Mouse (Mus musculus) forebrain, postnatal 0 days (tissue): ENCODE results near the gene Cnot6. TPM values are rescaled to one million over a fixed set of nuclear protein-coding genes. Genes with fewer than 3 reads are reported as not detected.
A peak's percentile ranks its signal among the peaks of the same experiment; 100 is the strongest.

Source experiments
- ATAC-seq: fragments of 200-750 bp; cut with Nextera tagmentation; 2 replicates; pipeline ENCODE4 v1.8.0; 2017; ENCODE audit warnings: mild to moderate bottlenecking, moderate library complexity
- DNase-seq: peaks from one replicate; pipeline ENCODE4 v3.0.0-alpha.2; 2015
- H3K27ac ChIP-seq: fragments of 300-500 bp; sonication (generic); 2 replicates; pipeline ENCODE4 v1.5.1; 2014; ENCODE audit warnings: low read depth, mild to moderate bottlenecking, antibody characterized with exemption, low read length, moderate library complexity, mixed read lengths
- H3K27me3 ChIP-seq: fragments of 300-500 bp; sonication (generic); 2 replicates; pipeline ENCODE4 v1.6.1; 2014; ENCODE audit warnings: mild to moderate bottlenecking, low read length, mixed read lengths; ENCODE audit not compliant: insufficient read depth
- H3K36me3 ChIP-seq: fragments of 300-500 bp; sonication (generic); 2 replicates; pipeline ENCODE4 v1.6.1; 2014; ENCODE audit warnings: mild to moderate bottlenecking, moderate library complexity; ENCODE audit not compliant: insufficient read depth
- H3K4me1 ChIP-seq: fragments of 300-500 bp; sonication (generic); 2 replicates; pipeline ENCODE4 v1.6.1; 2014; ENCODE audit warnings: antibody characterized with exemption; ENCODE audit not compliant: insufficient read depth
- H3K4me2 ChIP-seq: fragments of 300-500 bp; sonication (generic); 2 replicates; pipeline ENCODE4 v1.6.1; 2014; ENCODE audit warnings: low read depth, mild to moderate bottlenecking, moderate library complexity
- H3K4me3 ChIP-seq: fragments of 300-500 bp; sonication (generic); 2 replicates; pipeline ENCODE4 v1.5.1; 2014; ENCODE audit warnings: low read depth, low read length, mixed read lengths
- H3K9ac ChIP-seq: fragments of 300-500 bp; sonication (generic); 2 replicates; pipeline ENCODE4 v1.6.1; 2014; ENCODE audit warnings: mild to moderate bottlenecking
- H3K9me3 ChIP-seq: fragments of 300-500 bp; sonication (generic); 2 replicates; pipeline ENCODE4 v1.6.1; 2016; ENCODE audit warnings: low read length
- CTCF ChIP-seq: sonication (generic); IDR thresholded peaks from 2 replicates; pipeline ENCODE4 v1.5.1; 2016; ENCODE audit warnings: antibody characterized with exemption, control low read depth, low read depth
- WGBS: fragments of 180-500 bp; shearing (Covaris S2); extraction: QIAGEN DNeasy Blood & Tissue Kit; methylation state at CpG from one replicate; pipeline ENCODE4 v1.1.7; 2014; 5-methylcytosine and 5-hydroxymethylcytosine counted together
- polyA plus RNA-seq: library from polyadenylated mRNA; unstranded; fragments of >200 nt; fragmentation: Nextera tagmentation; extraction: Ambion mirVana; gene quantifications from 2 replicates; pipeline ENCODE4 v1.2.1, GENCODE M21; 2015
- total RNA-seq: library from RNA; depleted of rRNA; stranded (reverse); fragments of >200 nt; gene quantifications from 2 replicates; pipeline ENCODE4 v1.2.3, GENCODE M21; 2014

Gene Cnot6
- total and polyA plus RNA-seq, 2 experiments from 2014 or later = 31.9 to 63.9 TPM

GRCm38 (mm10) chr11:49654651-49655050, 57.9 kb downstream of the Cnot6 start:
- no peak overlapping the region for H3K9ac ChIP-seq
- no peak for ATAC-seq
- H3K4me3 ChIP-seq = no peak overlapping the region
- WGBS = 95% methylated on average over 5 of the region's 5 CpGs
- DNase-seq = no peak
- no peak overlapping the region for H3K4me2 ChIP-seq
- H3K27ac ChIP-seq = no peak overlapping the region
- no peaks in the 10 kb centered on the region for H3K9me3 ChIP-seq
- TF ChIP-seq CTCF = no peak
- no peaks in the 10 kb centered on the region for H3K36me3 ChIP-seq
- H3K27me3 ChIP-seq = no peaks in the 10 kb centered on the region
- peaks cover 3% of the 10 kb centered on the region; the same call in 1 of the 2 replicates for H3K4me1 ChIP-seq

GRCm38 (mm10) chr11:49653079-49653408, 59.5 kb downstream of the Cnot6 start:
- H3K4me2 ChIP-seq = peak overlapping the region; percentile 32
- H3K4me1 ChIP-seq = peaks cover 3% of the 10 kb centered on the region; the same call in 1 of the 2 replicates
- 0 out of 2 replicates have a peak, but pooled peaks have one; percentile 6 for ATAC-seq
- 42% methylated on average over 11 of the region's 11 CpGs for WGBS
- no peak overlapping the region for H3K9ac ChIP-seq
- no peaks in the 10 kb centered on the region for H3K36me3 ChIP-seq
- H3K4me3 ChIP-seq = no peak overlapping the region
- DNase-seq = no peak
- no peak overlapping the region for H3K27ac ChIP-seq
- no peak for TF ChIP-seq CTCF
- no peaks in the 10 kb centered on the region for H3K9me3 ChIP-seq
- H3K27me3 ChIP-seq = no peaks in the 10 kb centered on the region

- Histone ChIP-seq H3K9me3 (no peaks in the 10 kb centered on the region), H3K36me3 (no peaks in the 10 kb centered on the region), H3K9ac (no peak overlapping the region), H3K27me3 (no peaks in the 10 kb centered on the region), H3K27ac (no peak overlapping the region), H3K4me2 (peak overlapping the region; percentile 32), H3K4me1 (peaks cover 3% of the 10 kb centered on the region; the same call in 1 of the 2 replicates), H3K4me3 (no peak overlapping the region)
- TF ChIP-seq CTCF = peak; percentile 79
- ATAC-seq = peak; percentile 90
- WGBS = 23% methylated on average over 19 of the region's 19 CpGs
- peak; percentile 88 for DNase-seq
Measured at GRCm38 (mm10) chr11:49652401-49653078, 60.0 kb downstream of the Cnot6 start.

DNA sequence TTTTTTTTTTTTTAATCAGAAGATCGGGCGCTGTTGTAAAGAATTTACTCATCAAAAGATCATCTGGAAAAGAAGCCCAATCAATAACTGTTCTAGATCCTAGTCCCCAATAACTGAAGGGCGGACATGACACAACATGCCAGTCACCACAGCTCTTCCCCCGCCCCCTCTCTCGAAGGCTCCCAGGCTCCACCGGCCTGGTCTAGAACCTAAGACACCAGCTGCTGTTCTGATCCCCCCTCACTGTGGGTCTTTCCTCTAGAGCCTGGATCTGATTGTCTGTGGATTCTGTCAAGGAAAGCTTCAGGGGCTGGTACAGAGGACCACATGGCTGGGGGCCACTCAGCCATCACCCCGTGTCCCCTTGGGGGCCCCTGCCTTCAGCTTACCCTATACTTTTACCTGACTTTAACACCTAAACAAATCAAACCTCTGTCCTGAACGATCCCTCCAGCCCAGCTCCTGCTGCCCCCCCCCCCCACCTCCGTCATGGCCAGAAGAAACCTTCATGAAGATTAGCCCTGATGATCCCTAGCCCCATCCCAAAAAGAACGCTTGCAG, 60.7 kb downstream of the Cnot6 start:
- H3K27me3 ChIP-seq = no peaks in the 10 kb centered on the region
- H3K9ac ChIP-seq = no peak overlapping the region
- H3K4me3 ChIP-seq = no peak overlapping the region
- peaks cover 3% of the 10 kb centered on the region; the same call in 1 of the 2 replicates for H3K4me1 ChIP-seq
- TF ChIP-seq CTCF = no peak
- H3K4me2 ChIP-seq = no peak overlapping the region
- H3K9me3 ChIP-seq = no peaks in the 10 kb centered on the region
- H3K36me3 ChIP-seq = no peaks in the 10 kb centered on the region
- 91% methylated on average over 10 of the region's 10 CpGs for WGBS
- no peak for DNase-seq
- ATAC-seq = no peak
- H3K27ac ChIP-seq = no peak overlapping the region

DNA sequence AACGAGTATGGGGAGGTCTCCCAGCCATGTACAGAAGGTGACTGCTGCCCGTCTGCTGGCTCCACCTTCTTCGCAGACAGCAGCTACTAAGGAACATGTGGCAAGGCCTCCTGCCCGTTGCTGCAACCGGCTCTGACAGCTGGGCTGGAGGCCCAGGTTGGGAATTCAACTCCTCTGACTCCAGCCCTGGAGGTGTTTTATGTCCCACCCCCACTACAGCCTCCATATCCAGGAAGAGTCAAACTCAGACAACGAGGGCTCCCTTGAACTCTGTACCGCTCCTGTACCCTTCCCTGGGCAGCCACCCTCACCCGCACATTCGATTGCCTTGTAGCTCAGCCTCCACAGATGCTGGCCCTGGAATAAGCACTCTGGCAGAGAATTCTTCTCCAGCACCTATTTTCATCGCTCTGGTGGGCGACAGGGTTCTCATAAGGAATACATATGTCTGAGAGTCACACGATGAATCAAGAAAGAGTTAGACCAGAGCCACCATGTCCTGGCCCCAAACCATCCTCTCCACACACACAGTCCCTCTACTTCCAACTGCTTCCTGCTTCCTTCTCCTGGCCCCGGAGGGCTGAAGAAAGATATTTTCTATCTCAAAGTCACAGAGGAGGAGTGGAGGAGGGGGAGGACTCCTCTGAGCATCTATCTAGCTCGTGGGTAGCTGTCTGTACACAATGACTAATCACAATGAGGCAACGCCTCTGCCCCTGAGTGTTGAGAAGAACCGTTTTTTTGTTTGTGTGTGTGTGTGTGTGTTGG, 61.3 kb downstream of the Cnot6 start:
- H3K9ac ChIP-seq = no peak overlapping the region
- ATAC-seq = no peak
- H3K4me2 ChIP-seq = no peak overlapping the region
- H3K4me3 ChIP-seq = no peak overlapping the region
- peaks cover 3% of the 10 kb centered on the region; the same call in 1 of the 2 replicates for H3K4me1 ChIP-seq
- TF ChIP-seq CTCF = no peak
- H3K27me3 ChIP-seq = no peaks in the 10 kb centered on the region
- DNase-seq = no peak
- no peak overlapping the region for H3K27ac ChIP-seq
- no peaks in the 10 kb centered on the region for H3K9me3 ChIP-seq
- no peaks in the 10 kb centered on the region for H3K36me3 ChIP-seq
- 82% methylated on average over 16 of the region's 16 CpGs for WGBS

- peak; percentile 37 for DNase-seq
- H3K4me2 ChIP-seq = no peak overlapping the region
- H3K36me3 ChIP-seq = no peaks in the 10 kb centered on the region
- H3K4me1 ChIP-seq = peaks cover 3% of the 10 kb centered on the region; the same call in 1 of the 2 replicates
- WGBS = 63% methylated on average over 18 of the region's 18 CpGs
- H3K9ac ChIP-seq = no peak overlapping the region
- ATAC-seq = no peak
- H3K27ac ChIP-seq = no peak overlapping the region
- no peaks in the 10 kb centered on the region for H3K9me3 ChIP-seq
- H3K4me3 ChIP-seq = no peak overlapping the region
- H3K27me3 ChIP-seq = no peaks in the 10 kb centered on the region
- peak; percentile 48; the same call in 1 of the 2 replicates for TF ChIP-seq CTCF
Measured at GRCm38 (mm10) chr11:49650113-49650993, 62.2 kb downstream of the Cnot6 start.
